Mouse (Mus musculus) heart, postnatal 0 days (tissue): ENCODE results near the gene Arhgap8. TPM values are rescaled to one million over a fixed set of nuclear protein-coding genes. Genes with fewer than 3 reads are reported as not detected.

Experiments
- ATAC-seq: fragments of 200-750 bp; cut with Nextera tagmentation; 2 replicates; pipeline ENCODE4 v1.8.0; 2017; ENCODE audit warnings: low read depth, moderate number of reproducible peaks, moderate library complexity; ENCODE audit not compliant: insufficient read depth
- DNase-seq: peaks from one replicate; pipeline ENCODE4 v3.0.0-alpha.2; 2016; ENCODE audit warnings: low spot score
- H3K27ac ChIP-seq: fragments of 300-500 bp; sonication (generic); 2 replicates; pipeline ENCODE4 v1.5.1; 2014; ENCODE audit warnings: low read depth, mild to moderate bottlenecking
- H3K27me3 ChIP-seq: fragments of 300-500 bp; sonication (generic); 2 replicates; pipeline ENCODE4 v1.6.1; 2014; ENCODE audit warnings: low read length, mixed read lengths; ENCODE audit not compliant: control insufficient read depth, insufficient read depth
- H3K36me3 ChIP-seq: fragments of 300-500 bp; sonication (generic); replicated peaks from 2 replicates; pipeline ENCODE4 v1.6.1; 2014; ENCODE audit warnings: low read length, mixed read lengths; ENCODE audit not compliant: control insufficient read depth, insufficient read depth
- H3K4me1 ChIP-seq: fragments of 300-500 bp; sonication (generic); 2 replicates; pipeline ENCODE4 v1.6.1; 2014; ENCODE audit warnings: antibody characterized with exemption; ENCODE audit not compliant: control insufficient read depth, insufficient read depth
- H3K4me2 ChIP-seq: fragments of 300-500 bp; sonication (generic); 2 replicates; pipeline ENCODE4 v1.6.1; 2014; ENCODE audit warnings: low read depth, mild to moderate bottlenecking, low read length, moderate library complexity
- H3K4me3 ChIP-seq: fragments of 300-500 bp; sonication (generic); 2 replicates; pipeline ENCODE4 v1.5.1; 2014; ENCODE audit warnings: low read depth, low read length
- H3K9ac ChIP-seq: fragments of 300-500 bp; sonication (generic); replicated peaks from 2 replicates; pipeline ENCODE4 v1.6.1; 2014; ENCODE audit warnings: low read depth, low read length, mixed read lengths
- H3K9me3 ChIP-seq: fragments of 300-500 bp; sonication (generic); replicated peaks from 2 replicates; pipeline ENCODE4 v1.6.1; 2016; ENCODE audit warnings: low read length; ENCODE audit not compliant: control insufficient read depth
- CTCF ChIP-seq: IDR thresholded peaks from 2 replicates; pipeline ENCODE4 v1.5.1; 2016; ENCODE audit warnings: antibody characterized with exemption, control low read depth, low read depth
- EP300 ChIP-seq: IDR thresholded peaks from 2 replicates; pipeline ENCODE4 v1.6.1; 2016; ENCODE audit warnings: antibody characterized with exemption, low read depth
- WGBS: fragments of 180-500 bp; shearing (Covaris S2); extraction: QIAGEN DNeasy Blood & Tissue Kit; methylation state at CpG from one replicate; pipeline ENCODE4 v1.1.7; 2014; 5-methylcytosine and 5-hydroxymethylcytosine counted together
- polyA plus RNA-seq: library from polyadenylated mRNA; unstranded; fragments of >200 nt; fragmentation: Nextera tagmentation; extraction: Ambion mirVana; gene quantifications from 2 replicates; pipeline ENCODE4 v1.2.1, GENCODE M21; 2015
- total RNA-seq: library from RNA; depleted of rRNA; stranded (reverse); fragments of >200 nt; gene quantifications from 2 replicates; pipeline ENCODE4 v1.2.3, GENCODE M21; 2014; ENCODE audit warnings: low replicate concordance

Gene Arhgap8
- total and polyA plus RNA-seq, 2 experiments from 2014 or later, result 1.3 TPM; not detected in 1

DNA sequence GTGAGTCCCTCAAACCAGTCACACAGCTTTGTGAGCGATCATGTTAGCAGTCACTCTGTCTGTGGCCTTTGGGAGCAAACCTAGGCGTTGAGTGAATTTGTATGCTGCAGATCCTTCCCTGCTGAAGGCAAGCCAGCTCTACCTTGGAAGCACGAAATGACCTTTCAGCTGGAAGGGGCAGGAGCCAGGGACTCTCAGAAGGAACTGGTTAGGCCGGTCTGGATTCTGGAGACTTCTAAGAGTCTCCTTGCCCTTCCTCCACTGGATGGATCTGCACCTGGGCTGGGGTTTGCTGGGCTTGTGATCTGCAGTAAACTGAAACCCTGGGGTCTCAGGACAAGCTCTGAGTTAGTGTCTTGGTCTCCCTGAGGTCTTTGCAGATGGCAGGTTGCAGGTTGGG lies 4.3 kb downstream of the Arhgap8 start:
- H3K4me1 ChIP-seq, result peaks cover 9% of the 10 kb centered on the region; the same call in 1 of the 2 replicates
- DNase-seq, result no peak
- no peak overlapping the region for H3K27ac ChIP-seq
- 63% methylated on average over 4 of the region's 4 CpGs for WGBS
- H3K36me3 ChIP-seq, result no peaks in the 10 kb centered on the region
- no peak for TF ChIP-seq CTCF
- TF ChIP-seq EP300, result no peak
- no peak overlapping the region for H3K4me3 ChIP-seq
- no peak overlapping the region for H3K9ac ChIP-seq
- no peaks in the 10 kb centered on the region for H3K27me3 ChIP-seq
- no peak for ATAC-seq
- no peak overlapping the region for H3K4me2 ChIP-seq
- no peaks in the 10 kb centered on the region for H3K9me3 ChIP-seq

DNA sequence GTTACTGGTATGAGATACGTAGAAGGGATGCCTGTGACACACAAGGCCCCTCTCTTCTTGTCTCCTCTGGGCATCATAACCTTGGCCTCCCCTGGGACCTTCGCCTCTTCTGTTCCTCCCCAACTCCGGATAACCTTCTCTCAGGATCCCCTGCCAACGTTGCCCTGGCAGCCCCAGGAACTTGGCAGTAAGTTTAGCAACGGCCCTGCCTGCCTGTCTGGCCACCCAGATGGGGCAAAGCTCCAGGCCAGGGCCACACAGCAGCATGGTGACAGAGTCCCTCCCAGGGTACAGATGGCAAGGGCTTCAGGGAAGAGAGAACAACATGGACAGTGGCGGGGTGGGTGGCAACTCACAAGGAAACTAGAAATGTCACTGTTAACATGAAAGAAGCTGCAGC lies 9.8 kb downstream of the Arhgap8 start:
- H3K36me3 ChIP-seq, result no peaks in the 10 kb centered on the region
- no peak overlapping the region for H3K9ac ChIP-seq
- TF ChIP-seq EP300, result no peak
- no peak overlapping the region for H3K27ac ChIP-seq
- H3K9me3 ChIP-seq, result no peaks in the 10 kb centered on the region
- 0 out of 2 replicates have a peak, but pooled peaks cover 3% of the 10 kb centered on the region for H3K4me1 ChIP-seq
- no peaks in the 10 kb centered on the region for H3K27me3 ChIP-seq
- WGBS, result 71% methylated on average over 6 of the region's 6 CpGs
- ATAC-seq (no peak), DNase-seq (no peak)
- no peak overlapping the region for H3K4me2 ChIP-seq
- H3K4me3 ChIP-seq, result no peak overlapping the region

DNA sequence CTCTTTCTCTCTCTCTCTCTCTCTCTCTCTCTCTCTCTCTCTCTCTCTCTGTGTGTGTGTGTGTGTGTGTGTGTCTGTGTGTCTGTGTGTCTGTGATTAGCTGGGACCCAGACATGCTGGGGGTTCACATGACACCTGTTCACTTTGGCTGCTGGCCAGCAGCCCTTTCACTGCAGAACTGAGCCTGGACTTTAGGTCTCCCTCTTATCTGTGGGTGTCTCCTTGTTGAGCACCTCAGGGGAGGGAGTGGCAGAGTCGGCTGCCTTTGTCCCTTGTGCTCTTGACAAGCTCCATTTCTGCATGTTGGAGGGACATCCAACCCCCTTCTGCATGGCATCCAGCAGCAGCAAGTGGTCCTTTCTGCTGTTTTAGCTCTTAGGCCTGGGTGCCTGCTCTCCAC lies 11.0 kb downstream of the Arhgap8 start:
- no peak for ATAC-seq
- no peak overlapping the region for H3K4me3 ChIP-seq
- TF ChIP-seq EP300 (no peak), CTCF (no peak)
- 0 out of 2 replicates have a peak, but pooled peaks cover 3% of the 10 kb centered on the region for H3K4me1 ChIP-seq
- no peaks in the 10 kb centered on the region for H3K9me3 ChIP-seq
- DNase-seq, result no peak
- H3K27me3 ChIP-seq, result no peaks in the 10 kb centered on the region
- H3K36me3 ChIP-seq, result no peaks in the 10 kb centered on the region
- 25% methylated on average over 1 of the region's 1 CpGs for WGBS
- no peak overlapping the region for H3K4me2 ChIP-seq
- no peak overlapping the region for H3K9ac ChIP-seq
- no peak overlapping the region for H3K27ac ChIP-seq

DNA sequence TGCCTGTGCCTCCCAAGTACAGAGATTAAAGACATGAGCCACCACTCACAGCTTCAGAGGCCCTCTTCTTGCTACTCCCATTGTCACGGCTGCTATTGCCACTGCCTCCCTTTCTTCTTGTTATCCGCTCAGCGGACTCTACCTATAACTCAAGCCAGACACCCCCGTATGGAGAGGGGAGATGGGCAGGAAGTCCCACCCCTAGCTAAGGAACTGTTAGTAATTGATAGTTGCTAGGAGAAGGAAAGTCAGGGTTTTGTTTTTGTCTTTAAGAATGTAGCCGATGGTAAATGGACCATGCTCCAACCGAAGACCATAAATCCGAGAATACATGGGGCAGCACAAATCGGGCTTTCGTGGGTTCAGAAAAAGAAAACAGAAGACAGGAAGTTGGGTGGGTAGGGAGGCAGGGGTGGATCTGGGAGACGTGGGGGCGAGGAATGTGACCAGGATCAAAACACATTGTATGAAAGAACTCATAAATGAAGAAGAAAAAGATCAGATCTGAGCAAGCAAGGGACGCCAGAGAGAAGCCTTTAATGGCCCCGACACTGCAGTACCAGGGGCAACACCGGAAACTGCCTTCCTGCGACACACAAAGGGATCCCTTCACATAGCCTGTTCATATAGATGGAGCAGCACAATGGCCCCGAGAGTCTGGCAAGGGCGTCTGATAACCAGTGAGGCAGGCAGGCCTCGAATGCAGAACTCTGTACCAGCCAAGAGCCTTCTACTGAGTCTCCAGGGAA lies 12.0 kb downstream of the Arhgap8 start:
- WGBS, result 68% methylated on average over 18 of the region's 18 CpGs
- TF ChIP-seq CTCF, result no peak
- TF ChIP-seq EP300, result no peak
- no peak for DNase-seq

DNA sequence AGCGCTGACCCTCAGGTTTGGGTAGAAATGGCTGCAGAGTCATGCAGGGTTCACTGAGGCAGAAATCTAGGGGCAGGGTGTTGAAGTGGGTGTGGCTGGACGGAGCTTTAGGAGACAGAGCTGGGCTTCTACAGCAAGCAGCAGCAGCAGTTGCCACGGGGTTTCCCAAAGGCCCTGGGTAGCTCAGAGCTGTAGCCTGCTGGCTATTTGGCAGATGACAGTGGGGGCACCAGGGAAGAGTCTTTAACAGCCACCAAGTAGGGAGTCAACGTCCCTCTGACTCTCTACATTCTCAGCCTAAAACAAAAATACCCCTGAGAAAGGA lies 12.5 kb downstream of the Arhgap8 start:
- H3K36me3 ChIP-seq, result no peaks in the 10 kb centered on the region
- no peak overlapping the region for H3K4me3 ChIP-seq
- TF ChIP-seq EP300 (no peak), CTCF (no peak)
- 0 out of 2 replicates have a peak, but pooled peaks cover 3% of the 10 kb centered on the region for H3K4me1 ChIP-seq
- H3K4me2 ChIP-seq, result no peak overlapping the region
- no peak overlapping the region for H3K9ac ChIP-seq
- 82% methylated on average over 4 of the region's 4 CpGs for WGBS
- no peaks in the 10 kb centered on the region for H3K9me3 ChIP-seq
- peak overlapping the region; percentile 30; the same call in 1 of the 2 replicates for H3K27ac ChIP-seq
- H3K27me3 ChIP-seq, result no peaks in the 10 kb centered on the region
- ATAC-seq (no peak), DNase-seq (no peak)

More for the DNA sequence above, 12.0 kb downstream of the Arhgap8 start:
- H3K4me2 ChIP-seq, result no peak overlapping the region
- no peaks in the 10 kb centered on the region for H3K27me3 ChIP-seq
- no peak overlapping the region for H3K9ac ChIP-seq
- H3K4me1 ChIP-seq, result 0 out of 2 replicates have a peak, but pooled peaks cover 3% of the 10 kb centered on the region
- no peaks in the 10 kb centered on the region for H3K9me3 ChIP-seq
- H3K36me3 ChIP-seq, result no peaks in the 10 kb centered on the region
- H3K27ac ChIP-seq, result peak overlapping the region; percentile 30; the same call in 1 of the 2 replicates
- no peak for ATAC-seq
- H3K4me3 ChIP-seq, result no peak overlapping the region
